Mouse (Mus musculus): ENCODE data around the gene Plekhj1.

DNA sequence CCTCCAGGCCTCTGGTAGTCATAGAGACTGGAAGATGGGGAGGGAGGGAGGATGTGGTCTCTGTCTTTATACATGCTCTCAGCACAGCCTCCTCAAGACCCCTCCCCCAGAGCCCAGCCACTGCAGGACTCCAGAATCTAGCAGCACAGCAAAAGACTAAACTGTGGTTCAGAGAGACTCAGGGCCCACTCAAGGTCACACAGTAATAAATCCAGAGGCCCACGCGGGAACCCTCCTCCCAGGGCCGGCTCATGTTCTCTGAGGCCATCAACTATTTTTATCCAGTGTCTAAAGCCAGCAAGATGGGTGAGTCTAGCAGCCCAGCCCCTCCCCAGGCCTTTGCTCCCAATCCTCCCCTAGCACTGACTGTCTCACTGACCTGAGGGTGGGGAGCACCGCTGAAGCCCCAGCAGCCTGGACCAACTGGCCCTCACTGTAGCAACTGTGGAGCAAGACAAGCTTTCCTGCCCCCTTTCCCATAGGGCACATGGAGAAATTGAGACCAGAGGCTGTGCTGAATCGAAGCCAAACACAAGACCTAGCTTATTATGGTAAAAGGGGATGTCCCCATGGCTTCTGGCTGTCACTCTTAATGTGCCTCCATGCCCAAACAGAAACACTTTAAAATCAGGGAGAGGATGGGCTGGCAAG is 14.1 kb upstream of the Plekhj1 start:
- TF ChIP-seq CTCF (IDR thresholded peaks at IDR 0.05; ENCODE audit: borderline replicate concordance, insufficient read depth, low read length) (no peak), POLR2A (IDR thresholded peaks at IDR 0.05; ENCODE audit: low read depth, low read length) (no peak)

Measured in embryonic fibroblast, embryonic 13.5 days (primary cell).